Mouse (Mus musculus): Measurements from ENCODE around the gene Osbpl9.

Osbpl9 gene

GRCm38 (mm10) chr4:109103145-109103883, 98.8 kb downstream of the Osbpl9 start:
- no peak for DNase-seq (ENCODE audit: low read depth)

- no peak for DNase-seq (ENCODE audit: low read depth)
Measured at GRCm38 (mm10) chr4:109102574-109102973, 99.5 kb downstream of the Osbpl9 start.

- no peak for DNase-seq (ENCODE audit: low read depth)
Measured at GRCm38 (mm10) chr4:109098861-109099260, 103.2 kb downstream of the Osbpl9 start.

GRCm38 (mm10) chr4:109094269-109094668, 107.8 kb downstream of the Osbpl9 start:
- no peak for DNase-seq (ENCODE audit: low read depth)

GRCm38 (mm10) chr4:109092344-109092743, 109.7 kb downstream of the Osbpl9 start:
- DNase-seq (ENCODE audit: low read depth): no peak

- no peak for DNase-seq (ENCODE audit: low read depth)
Measured at GRCm38 (mm10) chr4:109091241-109091777, 110.8 kb downstream of the Osbpl9 start.

GRCm38 (mm10) chr4:109089999-109090398, 112.1 kb downstream of the Osbpl9 start:
- no peak for DNase-seq (ENCODE audit: low read depth)

- no peak for DNase-seq (ENCODE audit: low read depth)
Measured at GRCm38 (mm10) chr4:109089171-109089570, 112.9 kb downstream of the Osbpl9 start.

GRCm38 (mm10) chr4:109080118-109080517, 122.0 kb downstream of the Osbpl9 start:
- no peak for DNase-seq (ENCODE audit: low read depth)

- DNase-seq (ENCODE audit: low read depth): no peak
Measured at GRCm38 (mm10) chr4:109079676-109080075, 122.4 kb downstream of the Osbpl9 start.

GRCm38 (mm10) chr4:109078941-109079340, 123.1 kb downstream of the Osbpl9 start:
- no peak for DNase-seq (ENCODE audit: low read depth)

GRCm38 (mm10) chr4:109073296-109073695, 128.8 kb downstream of the Osbpl9 start:
- no peak for DNase-seq (ENCODE audit: low read depth)

- DNase-seq (ENCODE audit: low read depth): no peak
Measured at GRCm38 (mm10) chr4:109072891-109073290, 129.2 kb downstream of the Osbpl9 start.

GRCm38 (mm10) chr4:109065714-109066113, 136.4 kb downstream of the Osbpl9 start:
- no peak for DNase-seq (ENCODE audit: low read depth)

GRCm38 (mm10) chr4:109064941-109065340, 137.1 kb downstream of the Osbpl9 start:
- DNase-seq (ENCODE audit: low read depth): no peak

- no peak for DNase-seq (ENCODE audit: low read depth)
Measured at GRCm38 (mm10) chr4:109059255-109059821, 142.7 kb downstream of the Osbpl9 start.

- DNase-seq (ENCODE audit: low read depth): no peak
Measured at GRCm38 (mm10) chr4:109057640-109058039, 144.4 kb downstream of the Osbpl9 start.

GRCm38 (mm10) chr4:109056351-109056750, 145.7 kb downstream of the Osbpl9 start:
- no peak for DNase-seq (ENCODE audit: low read depth)

- no peak for DNase-seq (ENCODE audit: low read depth)
Measured at GRCm38 (mm10) chr4:109054003-109054402, 148.1 kb downstream of the Osbpl9 start.

GRCm38 (mm10) chr4:109052282-109052681, 149.8 kb downstream of the Osbpl9 start:
- DNase-seq (ENCODE audit: low read depth): peak; percentile 41

GRCm38 (mm10) chr4:109048258-109048657, 153.8 kb downstream of the Osbpl9 start:
- DNase-seq (ENCODE audit: low read depth): peak; percentile 52

- DNase-seq (ENCODE audit: low read depth): no peak
Measured at GRCm38 (mm10) chr4:109043756-109044155, 158.3 kb downstream of the Osbpl9 start.

GRCm38 (mm10) chr4:109043294-109043693, 158.8 kb downstream of the Osbpl9 start:
- no peak for DNase-seq (ENCODE audit: low read depth)

All from NIH3T3 (cell line).